Mouse (Mus musculus) MEL (cell line): ENCODE results near the gene Rfx5.
A peak's percentile ranks its signal among the peaks of the same experiment; 100 is the strongest.

Experiments used
- CHD1 ChIP-seq: IDR thresholded peaks from 2 replicates; pipeline ENCODE4 v1.6.1; 2012; ENCODE audit warnings: low read depth, mild to moderate bottlenecking, inconsistent platforms, low read length, improper control_type of control experiment
- CTCF ChIP-seq, 3 experiments: IDR thresholded peaks in 2 of 3; conservative IDR thresholded peaks in 1 of 3; 2 replicates each; pipeline ENCODE4 v1.5.1; 2011 to 2012; ENCODE audit warnings: low read length in 3 of 3, low read depth in 2 of 3, mild to moderate bottlenecking in 2 of 3, improper control_type of control experiment in 1 of 3, inconsistent platforms in 1 of 3, mixed read lengths in 1 of 3, moderate library complexity in 1 of 3; ENCODE audit not compliant: control insufficient read depth in 1 of 3, insufficient read depth in 1 of 3, poor library complexity in 1 of 3, severe bottlenecking in 1 of 3
- E2F4 ChIP-seq: IDR thresholded peaks from 2 replicates; pipeline ENCODE4 v1.6.1; 2011; ENCODE audit warnings: low read depth, low read length, improper control_type of control experiment, borderline replicate concordance
- EP300 ChIP-seq, 2 experiments: IDR thresholded peaks; 2 replicates each; pipeline ENCODE4 v1.6.1; 2011; ENCODE audit warnings: improper control_type of control experiment in 2 of 2, low read length in 2 of 2, low read depth in 1 of 2, mild to moderate bottlenecking in 1 of 2
- JUND ChIP-seq: IDR thresholded peaks from 2 replicates; pipeline ENCODE4 v1.6.1; 2011; ENCODE audit warnings: low read depth, mild to moderate bottlenecking, improper control_type of control experiment, low read length
- POLR2A ChIP-seq, 2 experiments: IDR thresholded peaks; 2 replicates each; pipeline ENCODE4 v1.6.1; 2011 to 2012; ENCODE audit warnings: low read length in 2 of 2, mild to moderate bottlenecking in 2 of 2, control low read depth in 1 of 2, improper control_type of control experiment in 1 of 2, low read depth in 1 of 2, moderate library complexity in 1 of 2; ENCODE audit not compliant: control insufficient read depth in 1 of 2, insufficient read depth in 1 of 2, poor library complexity in 1 of 2
- POLR2AphosphoS2 ChIP-seq: IDR thresholded peaks from 2 replicates; pipeline ENCODE4 v1.6.1; 2011; ENCODE audit warnings: low read length, improper control_type of control experiment
- SIN3A ChIP-seq: IDR thresholded peaks from 2 replicates; pipeline ENCODE4 v1.6.1; 2012; ENCODE audit warnings: low read length, improper control_type of control experiment, inconsistent platforms
- TBP ChIP-seq: IDR thresholded peaks from 2 replicates; pipeline ENCODE4 v1.8.0; 2011; ENCODE audit warnings: low read depth, low read length, improper control_type of control experiment
- ZNF384 ChIP-seq: IDR thresholded peaks from 2 replicates; pipeline ENCODE4 v1.6.1; 2012; ENCODE audit warnings: low read depth, mild to moderate bottlenecking, inconsistent platforms, low read length, improper control_type of control experiment

DNA sequence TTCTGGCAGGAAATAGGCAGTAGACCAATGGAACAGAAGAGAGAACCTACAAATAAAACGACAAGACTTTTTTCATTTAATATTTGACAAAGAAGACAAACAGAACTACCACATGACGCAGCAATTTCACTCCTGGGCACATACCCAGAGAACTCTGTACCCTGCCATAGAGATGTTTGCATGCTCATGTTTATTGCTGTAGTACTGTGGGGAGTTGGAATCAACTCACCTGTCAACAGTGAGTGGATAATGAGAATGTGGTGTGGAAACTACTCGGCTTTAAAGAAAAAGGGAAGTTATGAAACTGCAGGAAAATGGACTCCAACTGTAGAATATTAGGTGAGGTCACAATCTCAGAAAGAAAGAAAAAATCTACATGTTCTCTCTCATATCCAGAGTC, 4.2 kb upstream of the Rfx5 start:
- no peak for TF ChIP-seq TBP
- no peak for TF ChIP-seq CHD1
- no peak for TF ChIP-seq POLR2AphosphoS2
- TF ChIP-seq CTCF (IDR thresholded peaks at IDR 0.05 in 2 of 3, conservative IDR thresholded peaks at IDR 0.05 in 1 of 3; ENCODE audit: control insufficient read depth in 1 of 3, insufficient read depth in 1 of 3, low read depth in 2 of 3, low read length in 3 of 3, poor library complexity in 1 of 3, severe bottlenecking in 1 of 3) = no peak
- TF ChIP-seq JUND = no peak
- TF ChIP-seq E2F4 = no peak
- TF ChIP-seq POLR2A (IDR thresholded peaks at IDR 0.05; ENCODE audit: control insufficient read depth in 1 of 2, insufficient read depth in 1 of 2, low read depth in 1 of 2, low read length in 2 of 2, poor library complexity in 1 of 2) = no peak
- TF ChIP-seq SIN3A = 0 out of 2 replicates have a peak, but pooled peaks have one; percentile 28
- TF ChIP-seq ZNF384 = no peak; the same call in 1 of the 2 replicates
- TF ChIP-seq EP300 (IDR thresholded peaks at IDR 0.05; ENCODE audit: low read depth in 1 of 2, low read length in 2 of 2) = no peak; a peak in 1 of 4 replicates
